Comparison of ENCODE assay signal across 12 mouse cellular contexts in the genomic region with DNA sequence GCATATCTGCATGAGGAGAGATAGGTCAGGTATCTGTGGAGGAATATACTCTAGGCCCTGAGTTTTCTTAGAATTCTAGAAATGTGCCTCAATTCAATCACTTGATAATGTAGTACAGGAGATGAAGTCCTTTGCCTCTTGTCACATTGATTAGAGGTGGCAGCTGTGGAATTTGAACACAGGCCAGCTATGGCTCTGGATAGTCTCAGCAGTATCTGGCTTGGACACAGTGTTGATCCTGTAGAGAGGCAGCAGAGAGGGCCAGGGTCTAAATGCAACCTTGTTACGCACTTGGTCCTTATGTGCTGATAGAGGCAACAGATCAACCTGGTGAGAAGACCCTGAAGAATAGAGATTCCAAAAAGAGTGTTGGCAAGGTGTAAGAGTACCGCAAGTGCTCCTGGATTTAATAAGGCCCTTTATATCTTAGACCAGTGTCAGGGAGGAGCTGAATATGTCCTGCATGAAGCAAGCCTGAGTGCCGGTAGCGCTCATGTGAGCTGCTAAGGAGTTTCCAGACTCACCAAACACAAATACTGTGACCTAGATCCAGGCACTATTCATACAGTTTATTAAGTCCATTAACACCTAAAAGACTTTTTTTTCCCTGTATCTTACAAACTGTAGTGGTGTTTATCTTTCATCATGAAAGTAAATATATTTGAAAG.
DNase-seq lines count a peak whose midpoint lies in the region; ATAC-seq lines count a peak whose summit lies in the region.
"Had no signal": no experiment of that assay in that cellular context is flagged by ENCODE, and none has a peak within 500 bp of the region (broad histone marks: within the 10 kb centered on the region; RNA-seq: fewer than 3 reads in every experiment).

No protein-coding gene starts in this region.

- 28% methylated on average over 4 of the region's 4 CpGs for WGBS in heart, embryonic 12.5 days
- WGBS in liver, embryonic 13.5 days (ENCODE audit: insufficient replicate concordance), result 76% methylated on average over 4 of the region's 4 CpGs

- no peaks in the 10 kb centered on the region for H3K36me3 ChIP-seq in heart, embryonic 12.5 days
- no peaks in the 10 kb centered on the region for H3K36me3 ChIP-seq in liver, embryonic 13.5 days
- H3K36me3 ChIP-seq: hindbrain, embryonic 15.5 days; limb, embryonic 13.5 days had no signal

- H3K4me2 ChIP-seq in heart, embryonic 12.5 days, result 0 out of 2 replicates have a peak overlapping the region, but pooled peaks have one; percentile 3
- no peak overlapping the region for H3K4me2 ChIP-seq in liver, embryonic 13.5 days
- H3K4me2 ChIP-seq: hindbrain, embryonic 15.5 days; limb, embryonic 13.5 days; midbrain, embryonic 11.5 days had no signal

- DNase-seq in cerebellum, adult 11-12 months, result peak; percentile 31
- peak; percentile 27 to 32 for DNase-seq in cerebellum, postnatal 36 days
- DNase-seq in liver, embryonic 13.5 days, result no peak
- DNase-seq in frontal cortex, adult 2 months (ENCODE audit: extremely low spot score in 1 of 2, low spot score in 1 of 2), result no peak
- DNase-seq in kidney, adult 9 months, result no peak
- DNase-seq in kidney, postnatal 4 days, result no peak
- DNase-seq: right cerebral cortex, postnatal 4 days; thymus, postnatal 14 days had no signal

- no peaks in the 10 kb centered on the region for H3K9me3 ChIP-seq in heart, embryonic 12.5 days (replicated peaks)
- no peaks in the 10 kb centered on the region for H3K9me3 ChIP-seq in liver, embryonic 13.5 days (replicated peaks)
- H3K9me3 ChIP-seq: hindbrain, embryonic 15.5 days; limb, embryonic 13.5 days had no signal

- peak overlapping the region; percentile 74 for H3K27ac ChIP-seq in heart, embryonic 12.5 days (ENCODE audit: poor library complexity, severe bottlenecking)
- no peak overlapping the region for H3K27ac ChIP-seq in liver, embryonic 13.5 days
- H3K27ac ChIP-seq: hindbrain, embryonic 15.5 days; limb, embryonic 13.5 days had no signal

- H3K27me3 ChIP-seq in heart, embryonic 12.5 days (replicated peaks), result no peaks in the 10 kb centered on the region
- no peaks in the 10 kb centered on the region for H3K27me3 ChIP-seq in liver, embryonic 13.5 days
- H3K27me3 ChIP-seq: hindbrain, embryonic 15.5 days; limb, embryonic 13.5 days had no signal

- no peak overlapping the region for H3K4me3 ChIP-seq in heart, embryonic 12.5 days
- no peak overlapping the region for H3K4me3 ChIP-seq in liver, embryonic 13.5 days (replicated peaks)
- H3K4me3 ChIP-seq: hindbrain, embryonic 15.5 days; limb, embryonic 13.5 days had no signal

- peaks cover 44% of the 10 kb centered on the region for H3K4me1 ChIP-seq in heart, embryonic 12.5 days (replicated peaks)
- H3K4me1 ChIP-seq in liver, embryonic 13.5 days (replicated peaks), result peaks cover 18% of the 10 kb centered on the region
- H3K4me1 ChIP-seq: hindbrain, embryonic 15.5 days; limb, embryonic 13.5 days had no signal

- ATAC-seq in heart, embryonic 12.5 days (ENCODE audit: insufficient number of reproducible peaks, low FRiP score), result peak; percentile 80
- ATAC-seq in liver, embryonic 13.5 days (ENCODE audit: low read depth), result peak; percentile 50; the same call in 1 of the 2 replicates

- no peak overlapping the region for H3K9ac ChIP-seq in heart, embryonic 12.5 days
- H3K9ac ChIP-seq in liver, embryonic 13.5 days, result no peak overlapping the region
- H3K9ac ChIP-seq: hindbrain, embryonic 15.5 days; limb, embryonic 13.5 days had no signal

Comparison
In these comparisons a context has a peak if more than half of its experiments do, and no peak if none do; other contexts are left out.
1. DNase-seq: peak in cerebellum, adult 11-12 months (single experiment) and cerebellum, postnatal 36 days (2 of 2); none in liver, embryonic 13.5 days (single experiment), frontal cortex, adult 2 months (0 of 2), kidney, adult 9 months (single experiment) and kidney, postnatal 4 days (0 of 2).